Mouse (Mus musculus): ENCODE measurements around the gene Adgrb2.

Adgrb2 gene

GRCm38 (mm10) chr4:129984421-129985061 lies at the start of gene Adgrb2:
TSS of gene Adgrb2 (plus strand) at chr4:129984870.
- ATAC-seq (ENCODE audit: insufficient number of reproducible peaks, low FRiP score, low TSS enrichment): no peak

- no peak for ATAC-seq (ENCODE audit: insufficient number of reproducible peaks, low FRiP score, low TSS enrichment)
Measured at GRCm38 (mm10) chr4:129951359-129951821, 33.3 kb upstream of the Adgrb2 start.

GRCm38 (mm10) chr4:129952241-129952810 lies 32.3 kb upstream of the Adgrb2 start:
- no peak for ATAC-seq (ENCODE audit: insufficient number of reproducible peaks, low FRiP score, low TSS enrichment)

GRCm38 (mm10) chr4:129954527-129954926 lies 30.1 kb upstream of the Adgrb2 start:
- no peak for ATAC-seq (ENCODE audit: insufficient number of reproducible peaks, low FRiP score, low TSS enrichment)

- ATAC-seq (ENCODE audit: insufficient number of reproducible peaks, low FRiP score, low TSS enrichment): peak; percentile 60; the same call in 1 of the 2 replicates
Measured at GRCm38 (mm10) chr4:129960180-129960944, 24.3 kb upstream of the Adgrb2 start.

- ATAC-seq (ENCODE audit: insufficient number of reproducible peaks, low FRiP score, low TSS enrichment): no peak
Measured at GRCm38 (mm10) chr4:129965294-129965693, 19.4 kb upstream of the Adgrb2 start.

- ATAC-seq (ENCODE audit: insufficient number of reproducible peaks, low FRiP score, low TSS enrichment): no peak
Measured at GRCm38 (mm10) chr4:129966201-129966600, 18.5 kb upstream of the Adgrb2 start.

- ATAC-seq (ENCODE audit: insufficient number of reproducible peaks, low FRiP score, low TSS enrichment): 0 out of 2 replicates have a peak, but pooled peaks have one; percentile 36
Measured at GRCm38 (mm10) chr4:129967024-129968014, 17.4 kb upstream of the Adgrb2 start.

- ATAC-seq (ENCODE audit: insufficient number of reproducible peaks, low FRiP score, low TSS enrichment): no peak
Measured at GRCm38 (mm10) chr4:129970168-129970567, 14.5 kb upstream of the Adgrb2 start.

GRCm38 (mm10) chr4:129970861-129971260 lies 13.8 kb upstream of the Adgrb2 start:
- ATAC-seq (ENCODE audit: insufficient number of reproducible peaks, low FRiP score, low TSS enrichment): no peak

- no peak for ATAC-seq (ENCODE audit: insufficient number of reproducible peaks, low FRiP score, low TSS enrichment)
Measured at GRCm38 (mm10) chr4:129971989-129972388, 12.7 kb upstream of the Adgrb2 start.

GRCm38 (mm10) chr4:129974285-129974684 lies 10.4 kb upstream of the Adgrb2 start:
- ATAC-seq (ENCODE audit: insufficient number of reproducible peaks, low FRiP score, low TSS enrichment): no peak

- no peak for ATAC-seq (ENCODE audit: insufficient number of reproducible peaks, low FRiP score, low TSS enrichment)
Measured at GRCm38 (mm10) chr4:129977256-129977655, 7.4 kb upstream of the Adgrb2 start.

- no peak for ATAC-seq (ENCODE audit: insufficient number of reproducible peaks, low FRiP score, low TSS enrichment)
Measured at GRCm38 (mm10) chr4:129978227-129978626, 6.4 kb upstream of the Adgrb2 start.

- ATAC-seq (ENCODE audit: insufficient number of reproducible peaks, low FRiP score, low TSS enrichment): no peak
Measured at GRCm38 (mm10) chr4:129978930-129979329, 5.7 kb upstream of the Adgrb2 start.

- ATAC-seq (ENCODE audit: insufficient number of reproducible peaks, low FRiP score, low TSS enrichment): no peak
Measured at GRCm38 (mm10) chr4:129981657-129982056, 3.0 kb upstream of the Adgrb2 start.

GRCm38 (mm10) chr4:129983046-129983445 lies 1.6 kb upstream of the Adgrb2 start:
- ATAC-seq (ENCODE audit: insufficient number of reproducible peaks, low FRiP score, low TSS enrichment): no peak

GRCm38 (mm10) chr4:129983764-129984420 lies 778 bp upstream of the Adgrb2 start:
- ATAC-seq (ENCODE audit: insufficient number of reproducible peaks, low FRiP score, low TSS enrichment): 0 out of 2 replicates have a peak, but pooled peaks have one; percentile 21

- no peak for ATAC-seq (ENCODE audit: insufficient number of reproducible peaks, low FRiP score, low TSS enrichment)
Measured at GRCm38 (mm10) chr4:129985161-129985670, 546 bp downstream of the Adgrb2 start.
